Mouse (Mus musculus): ENCODE measurements around the gene Thsd4.

DNA sequence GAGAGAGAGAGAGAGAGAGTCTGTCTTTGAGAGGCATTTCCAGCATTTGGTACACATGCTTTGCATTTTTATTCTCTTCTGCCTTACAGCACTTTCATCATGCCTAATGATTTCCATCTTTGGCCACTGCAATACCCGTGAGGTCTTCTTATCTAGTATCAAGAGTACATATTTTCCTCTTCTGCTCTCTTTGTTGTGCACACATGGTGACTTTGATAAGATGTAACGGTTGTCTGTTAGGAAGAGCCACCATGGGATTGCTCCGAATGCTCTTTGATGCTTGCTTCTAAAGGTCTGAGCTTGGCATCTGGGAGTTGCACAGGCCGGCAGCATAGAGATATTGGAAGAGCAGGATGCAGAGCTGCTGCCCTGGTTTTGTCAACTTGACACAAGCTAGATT, 49.2 kb upstream of the Thsd4 start:
- TF ChIP-seq CTCF (IDR thresholded peaks at IDR 0.05; ENCODE audit: extremely low read depth, insufficient read length, insufficient replicate concordance, low read depth, low read length): no peak
- TF ChIP-seq POLR2A (IDR thresholded peaks at IDR 0.05; ENCODE audit: low read depth, low read length): no peak

Measured in small intestine, adult 2 months (tissue).